Mouse (Mus musculus) E14TG2a.4 (cell line): Measurements from ENCODE around the gene Ddx19b.
"Not testable (repeated sequence)": the region's sequence is repeated elsewhere in the genome, so short reads cannot be mapped to it uniquely, and the experiment has no call there.

Experiments
- CTCF ChIP-seq: conservative IDR thresholded peaks from 2 replicates; pipeline ENCODE4 v1.5.1; 2014; ENCODE audit warnings: low read length
- NANOG ChIP-seq: IDR thresholded peaks from 2 replicates; pipeline ENCODE4 v1.6.1; 2014; ENCODE audit warnings: borderline replicate concordance, low read length, mixed read lengths

DNA sequence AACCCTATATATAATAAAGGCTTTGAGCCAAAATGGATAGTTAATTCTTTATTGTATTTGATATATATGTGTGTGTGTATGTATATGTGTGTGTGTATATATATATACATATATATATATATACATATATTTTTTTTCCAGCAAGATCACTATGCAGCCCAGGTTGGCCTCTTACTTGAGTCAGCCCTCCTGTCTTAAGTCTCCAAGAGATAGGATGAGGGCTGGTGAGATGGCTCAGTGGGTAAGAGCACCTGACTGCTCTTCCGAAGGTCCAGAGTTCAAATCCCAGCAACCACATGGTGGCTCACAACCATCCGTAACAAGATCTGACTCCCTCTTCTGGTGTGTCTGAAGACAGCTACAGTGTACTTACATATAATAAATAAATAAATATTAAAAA is 4.9 kb downstream of the Ddx19b start:
- TF ChIP-seq CTCF, NANOG: not testable (repeated sequence)
